Mouse (Mus musculus): ENCODE measurements around the gene Ifna15.

Gene Ifna15

DNA sequence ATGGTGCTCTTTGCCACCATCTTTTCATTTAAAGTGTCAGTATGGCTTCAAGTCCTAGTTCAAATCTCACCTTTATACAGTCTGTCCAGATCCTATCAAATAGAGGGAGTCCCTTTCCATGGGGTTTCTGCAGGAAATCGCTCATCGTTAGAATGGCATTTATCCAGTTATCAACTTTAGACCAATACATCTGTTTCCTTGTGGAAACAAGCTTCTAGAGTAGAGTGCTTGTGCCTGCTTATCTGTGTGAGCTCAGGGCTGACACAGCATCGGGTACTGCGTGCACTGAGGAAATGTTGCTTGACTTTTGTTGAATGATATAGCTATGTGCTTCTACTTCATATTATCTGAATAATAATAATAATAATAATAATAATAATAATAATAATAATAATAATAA is 44.3 kb downstream of the Ifna15 start:
- no peak for DNase-seq
